Mouse (Mus musculus) MEL (cell line): ENCODE data around the gene Uba2. TPM values are rescaled to one million over a fixed set of nuclear protein-coding genes. Genes with fewer than 3 reads are reported as not detected.

Source experiments
- DNase-seq: peaks from one replicate; pipeline ENCODE4 v3.0.0; 2011; ENCODE audit warnings: low read depth, low spot score
- H3K27ac ChIP-seq: 2 replicates; pipeline ENCODE4 v1.5.1; 2012; ENCODE audit warnings: low read depth, mild to moderate bottlenecking, control low read depth, low read length, moderate library complexity; ENCODE audit not compliant: control insufficient read depth
- H3K27me3 ChIP-seq, 2 experiments: fragments of 150-350 bp in 1 of 2; sonication (generic) in 1 of 2; 2 replicates each; pipeline ENCODE4 v1.6.1; 2012; ENCODE audit warnings: low read length in 2 of 2, mild to moderate bottlenecking in 2 of 2, improper control_type of control experiment in 1 of 2, moderate library complexity in 1 of 2; ENCODE audit not compliant: insufficient read depth in 2 of 2, control insufficient read depth in 1 of 2
- H3K36me3 ChIP-seq, 2 experiments: 2 replicates each; pipeline ENCODE4 v1.6.1; 2012 to 2014; ENCODE audit warnings: low read length in 2 of 2, improper control_type of control experiment in 1 of 2, inconsistent platforms in 1 of 2, mild to moderate bottlenecking in 1 of 2; ENCODE audit not compliant: insufficient read depth in 2 of 2, control insufficient read depth in 1 of 2
- H3K4me1 ChIP-seq, 2 experiments: fragments of 150-350 bp in 1 of 2; sonication (generic) in 1 of 2; 2 replicates each; pipeline ENCODE4 v1.6.1; 2012; ENCODE audit warnings: low read length in 2 of 2, improper control_type of control experiment in 1 of 2, mild to moderate bottlenecking in 1 of 2; ENCODE audit not compliant: insufficient read depth in 2 of 2, control insufficient read depth in 1 of 2
- H3K4me3 ChIP-seq, 2 experiments: fragments of 150-350 bp in 1 of 2; sonication (generic) in 1 of 2; 2 replicates each; pipeline ENCODE4 v1.5.1; 2012; ENCODE audit warnings: low read depth in 2 of 2, low read length in 2 of 2, mild to moderate bottlenecking in 2 of 2, moderate library complexity in 2 of 2, control low read depth in 1 of 2, improper control_type of control experiment in 1 of 2; ENCODE audit not compliant: control insufficient read depth in 1 of 2, insufficient read depth in 1 of 2
- H3K79me2 ChIP-seq: 2 replicates; pipeline ENCODE4 v1.6.1; 2012; ENCODE audit warnings: mild to moderate bottlenecking, low read length, moderate library complexity; ENCODE audit not compliant: control insufficient read depth, poor library complexity, insufficient read depth
- H3K9ac ChIP-seq: 2 replicates; pipeline ENCODE4 v1.6.1; 2012; ENCODE audit warnings: low read depth, mild to moderate bottlenecking, control low read depth, low read length, moderate library complexity; ENCODE audit not compliant: control insufficient read depth, poor library complexity, severe bottlenecking
- H3K9me3 ChIP-seq: fragments of 150-350 bp; sonication (generic); replicated peaks from 2 replicates; pipeline ENCODE4 v1.6.1; 2012; ENCODE audit warnings: mild to moderate bottlenecking, low read length, improper control_type of control experiment, moderate library complexity; ENCODE audit not compliant: insufficient read depth
- CHD1 ChIP-seq: IDR thresholded peaks from 2 replicates; pipeline ENCODE4 v1.6.1; 2012; ENCODE audit warnings: low read depth, mild to moderate bottlenecking, inconsistent platforms, low read length, improper control_type of control experiment
- CTCF ChIP-seq, 3 experiments: IDR thresholded peaks in 2 of 3; conservative IDR thresholded peaks in 1 of 3; 2 replicates each; pipeline ENCODE4 v1.5.1; 2011 to 2012; ENCODE audit warnings: low read length in 3 of 3, low read depth in 2 of 3, mild to moderate bottlenecking in 2 of 3, improper control_type of control experiment in 1 of 3, inconsistent platforms in 1 of 3, mixed read lengths in 1 of 3, moderate library complexity in 1 of 3; ENCODE audit not compliant: control insufficient read depth in 1 of 3, insufficient read depth in 1 of 3, poor library complexity in 1 of 3, severe bottlenecking in 1 of 3
- E2F4 ChIP-seq: IDR thresholded peaks from 2 replicates; pipeline ENCODE4 v1.6.1; 2011; ENCODE audit warnings: low read depth, low read length, improper control_type of control experiment, borderline replicate concordance
- ETS1 ChIP-seq: IDR thresholded peaks from 2 replicates; pipeline ENCODE4 v1.6.1; 2012; ENCODE audit warnings: low read depth, mild to moderate bottlenecking, inconsistent platforms, low read length, improper control_type of control experiment, moderate library complexity
- GABPA ChIP-seq: IDR thresholded peaks from 2 replicates; pipeline ENCODE4 v1.6.1; 2012; ENCODE audit warnings: low read depth, mild to moderate bottlenecking, inconsistent platforms, low read length, improper control_type of control experiment, moderate library complexity
- MAX ChIP-seq: IDR thresholded peaks from 2 replicates; pipeline ENCODE4 v1.6.1; 2011; ENCODE audit warnings: low read length, improper control_type of control experiment
- MAZ ChIP-seq: IDR thresholded peaks from 2 replicates; pipeline ENCODE4 v1.6.1; 2012; ENCODE audit warnings: low read depth, mild to moderate bottlenecking, inconsistent platforms, low read length, improper control_type of control experiment
- MXI1 ChIP-seq: IDR thresholded peaks from 2 replicates; pipeline ENCODE4 v1.6.1; 2011; ENCODE audit warnings: mild to moderate bottlenecking, low read depth, low read length, improper control_type of control experiment
- NRF1 ChIP-seq: IDR thresholded peaks from 2 replicates; pipeline ENCODE4 v1.6.1; 2014; ENCODE audit warnings: low read depth, mild to moderate bottlenecking, inconsistent platforms, low read length, improper control_type of control experiment, moderate library complexity; ENCODE audit not compliant: poor library complexity, insufficient read depth, severe bottlenecking
- POLR2A ChIP-seq, 2 experiments: IDR thresholded peaks; 2 replicates each; pipeline ENCODE4 v1.6.1; 2011 to 2012; ENCODE audit warnings: low read length in 2 of 2, mild to moderate bottlenecking in 2 of 2, control low read depth in 1 of 2, improper control_type of control experiment in 1 of 2, low read depth in 1 of 2, moderate library complexity in 1 of 2; ENCODE audit not compliant: control insufficient read depth in 1 of 2, insufficient read depth in 1 of 2, poor library complexity in 1 of 2
- POLR2AphosphoS2 ChIP-seq: IDR thresholded peaks from 2 replicates; pipeline ENCODE4 v1.6.1; 2011; ENCODE audit warnings: low read length, improper control_type of control experiment
- POLR2AphosphoS5 ChIP-seq: IDR thresholded peaks from 2 replicates; pipeline ENCODE4 v1.6.1; 2012; ENCODE audit warnings: low read depth, borderline replicate concordance, mild to moderate bottlenecking, inconsistent platforms, low read length, moderate library complexity, mixed read lengths
- RCOR1 ChIP-seq: IDR thresholded peaks from 2 replicates; pipeline ENCODE4 v1.6.1; 2012; ENCODE audit warnings: low read depth, mild to moderate bottlenecking, inconsistent platforms, low read length, improper control_type of control experiment
- TAL1 ChIP-seq: IDR thresholded peaks from 2 replicates; pipeline ENCODE4 v1.6.1; 2012; ENCODE audit warnings: mild to moderate bottlenecking, inconsistent platforms, low read length, moderate library complexity, mixed read lengths
- TCF12 ChIP-seq: IDR thresholded peaks from 2 replicates; pipeline ENCODE4 v1.6.1; 2014; ENCODE audit warnings: low read depth, mild to moderate bottlenecking, inconsistent platforms, low read length, improper control_type of control experiment, moderate library complexity
- UBTF ChIP-seq: IDR thresholded peaks from 2 replicates; pipeline ENCODE4 v1.6.1; 2012; ENCODE audit warnings: low read depth, mild to moderate bottlenecking, inconsistent platforms, low read length, improper control_type of control experiment, moderate library complexity, borderline replicate concordance; ENCODE audit not compliant: insufficient read depth
- ZC3H11A ChIP-seq: IDR thresholded peaks from 2 replicates; pipeline ENCODE4 v1.6.1; 2012; ENCODE audit warnings: low read depth, mild to moderate bottlenecking, inconsistent platforms, low read length, improper control_type of control experiment
- polyA plus RNA-seq, 2 experiments: library from polyadenylated mRNA; stranded (reverse) in 1 of 2; unstranded in 1 of 2; fragments of >175 nt in 1 of 2; fragments of >200 nt in 1 of 2; gene quantifications; 2 replicates each; pipeline versions ENCODE4 v1.2.1 to v1.2.4; 2012; ENCODE audit warnings: low replicate concordance in 2 of 2, low read depth in 1 of 2; ENCODE audit not compliant: insufficient read length in 2 of 2, insufficient read depth in 1 of 2, missing spikeins in 1 of 2
- total RNA-seq: library from RNA; depleted of rRNA; stranded (reverse); fragments of 300-350 nt; gene quantifications from 2 replicates; pipeline ENCODE4 v1.2.3, GENCODE M21; 2012

The Uba2 gene
- total and polyA plus RNA-seq, 3 experiments = 201 to 207 TPM; not detected in 1

GRCm38 (mm10) chr7:34116601-34117000, 52.8 kb downstream of the Uba2 start:
- H3K4me3 ChIP-seq = no peak overlapping the region
- no peak overlapping the region for H3K9ac ChIP-seq

GRCm38 (mm10) chr7:34109190-34109589, 60.2 kb downstream of the Uba2 start:
- TF ChIP-seq MAZ (no peak), RCOR1 (no peak), ETS1 (no peak), E2F4 (no peak), POLR2AphosphoS2 (no peak), CHD1 (no peak)
- no peaks in the 10 kb centered on the region for H3K9me3 ChIP-seq
- no peaks in the 10 kb centered on the region for H3K79me2 ChIP-seq
- no peak overlapping the region for H3K27ac ChIP-seq
- H3K27me3 ChIP-seq = no peaks in the 10 kb centered on the region
- DNase-seq = no peak
- no peaks in the 10 kb centered on the region for H3K4me1 ChIP-seq
- H3K4me3 ChIP-seq = no peak overlapping the region
- H3K9ac ChIP-seq = no peak overlapping the region
- H3K36me3 ChIP-seq = no peaks in the 10 kb centered on the region

More at GRCm38 (mm10) chr7:34116601-34117000, 52.8 kb downstream of the Uba2 start:
- H3K27ac ChIP-seq = no peak overlapping the region
- no peaks in the 10 kb centered on the region for H3K27me3 ChIP-seq
- no peaks in the 10 kb centered on the region for H3K4me1 ChIP-seq
- DNase-seq = no peak
- H3K9me3 ChIP-seq = no peaks in the 10 kb centered on the region
- TF ChIP-seq UBTF = no peak
- no peak for TF ChIP-seq POLR2AphosphoS5
- TF ChIP-seq POLR2A (IDR thresholded peaks at IDR 0.05; ENCODE audit: control insufficient read depth in 1 of 2, insufficient read depth in 1 of 2, low read depth in 1 of 2, low read length in 2 of 2, poor library complexity in 1 of 2) = no peak
- no peak for TF ChIP-seq ZC3H11A
- no peak for TF ChIP-seq POLR2AphosphoS2
- no peak for TF ChIP-seq CTCF (IDR thresholded peaks at IDR 0.05 in 2 of 3, conservative IDR thresholded peaks at IDR 0.05 in 1 of 3; ENCODE audit: control insufficient read depth in 1 of 3, insufficient read depth in 1 of 3, low read depth in 2 of 3, low read length in 3 of 3, poor library complexity in 1 of 3, severe bottlenecking in 1 of 3)
- no peak for TF ChIP-seq TCF12
- TF ChIP-seq NRF1 = no peak
- TF ChIP-seq MXI1 = no peak
- no peaks in the 10 kb centered on the region for H3K79me2 ChIP-seq
- no peaks in the 10 kb centered on the region for H3K36me3 ChIP-seq

- H3K4me1 ChIP-seq = no peaks in the 10 kb centered on the region
- no peaks in the 10 kb centered on the region for H3K79me2 ChIP-seq
- H3K9ac ChIP-seq = no peak overlapping the region
- H3K9me3 ChIP-seq = no peaks in the 10 kb centered on the region
- DNase-seq = no peak
- H3K27me3 ChIP-seq = no peaks in the 10 kb centered on the region
- no peak for TF ChIP-seq UBTF
- no peak for TF ChIP-seq MAX
- no peak for TF ChIP-seq POLR2A (IDR thresholded peaks at IDR 0.05; ENCODE audit: control insufficient read depth in 1 of 2, insufficient read depth in 1 of 2, low read depth in 1 of 2, low read length in 2 of 2, poor library complexity in 1 of 2)
- no peak for TF ChIP-seq GABPA
- no peak for TF ChIP-seq TAL1
- no peak overlapping the region for H3K4me3 ChIP-seq
- H3K36me3 ChIP-seq = no peaks in the 10 kb centered on the region
- H3K27ac ChIP-seq = no peak overlapping the region
Measured at GRCm38 (mm10) chr7:34101276-34101675, 68.1 kb downstream of the Uba2 start.
